Mouse (Mus musculus) neural tube, embryonic 10.5 days (tissue): Measurements from ENCODE around the gene Atxn1.

Source experiments
- DNase-seq: peaks from one replicate; pipeline ENCODE4 v3.0.0-alpha.2; 2017; ENCODE audit warnings: low spot score; ENCODE audit errors: extremely low spot score

Atxn1 gene

DNA sequence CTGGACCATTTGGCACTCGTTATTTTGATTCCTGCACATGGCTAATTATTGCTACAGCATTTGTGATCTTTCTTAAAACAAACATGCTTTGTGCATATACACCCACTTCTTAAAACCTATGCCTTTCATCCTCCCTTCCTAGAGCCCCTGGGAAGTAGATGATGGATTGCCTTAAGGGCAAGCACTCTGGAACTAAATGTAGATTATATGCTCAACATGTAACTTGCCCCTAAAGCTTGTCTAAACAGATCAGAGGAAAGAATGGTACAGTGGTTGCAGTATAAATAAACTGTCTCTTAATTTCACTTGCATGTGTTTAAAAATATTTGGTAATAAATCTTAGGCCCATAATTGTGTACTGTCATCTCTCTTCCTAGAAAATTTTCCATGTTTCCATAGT is 370.9 kb downstream of the Atxn1 start:
- no peak for DNase-seq

DNA sequence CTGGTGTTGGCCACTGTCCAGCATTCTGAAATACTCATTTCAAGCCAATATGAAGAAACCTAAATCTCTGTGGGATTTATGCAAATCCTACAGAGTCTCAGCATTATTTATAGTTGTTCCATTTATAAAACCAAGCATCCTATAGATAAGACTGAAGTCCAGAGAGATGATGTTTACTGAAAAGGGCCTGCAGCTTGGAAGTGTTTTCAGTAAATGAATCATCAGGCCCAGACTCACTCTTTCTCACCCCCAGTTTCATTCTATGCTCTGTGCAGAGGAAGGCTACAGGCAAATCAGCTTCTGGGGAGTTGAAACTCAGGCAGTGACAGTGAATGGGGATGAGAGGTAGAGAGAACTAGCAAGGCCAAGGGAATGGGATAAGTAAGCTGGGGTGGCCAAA is 373.9 kb downstream of the Atxn1 start:
- DNase-seq = no peak

DNA sequence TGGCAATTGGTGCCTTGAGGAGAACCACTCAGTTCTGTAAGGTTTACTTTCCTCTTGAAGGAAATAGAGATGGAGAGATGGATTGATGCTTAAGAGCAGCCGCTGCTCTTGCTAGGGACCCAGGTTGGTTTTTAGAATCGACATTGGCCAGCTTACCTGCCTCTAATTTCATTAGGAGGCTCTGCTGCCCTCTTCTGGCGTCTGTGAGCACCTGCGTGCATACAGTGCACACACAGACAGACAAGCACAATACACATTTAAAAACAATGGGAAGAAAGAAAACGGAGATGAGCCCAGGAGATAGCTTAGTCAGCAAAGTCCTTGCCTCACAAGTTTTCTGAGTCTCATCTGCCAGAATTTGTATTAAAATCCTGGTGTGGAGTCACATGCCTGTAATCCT is 381.7 kb downstream of the Atxn1 start:
- no peak for DNase-seq

DNA sequence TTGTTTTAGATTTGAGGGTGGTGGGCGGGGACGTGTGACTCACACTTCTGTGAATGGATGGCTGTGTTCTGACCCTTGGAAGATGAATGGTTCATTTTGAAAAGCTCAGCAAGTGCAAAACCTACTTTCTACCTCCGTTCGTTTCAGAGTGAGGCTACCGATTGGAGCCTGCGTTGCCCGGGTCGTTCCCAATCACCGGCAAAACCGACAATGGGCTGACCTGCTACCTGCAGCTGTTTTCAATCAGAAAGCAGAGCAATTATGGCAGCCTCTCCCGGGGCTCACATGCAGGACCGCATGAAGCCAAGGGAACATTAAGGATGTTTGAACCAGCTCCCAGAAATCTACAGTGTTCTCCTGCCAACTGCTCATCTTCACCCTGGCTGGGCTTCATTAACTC is 382.5 kb downstream of the Atxn1 start:
- no peak for DNase-seq

DNA sequence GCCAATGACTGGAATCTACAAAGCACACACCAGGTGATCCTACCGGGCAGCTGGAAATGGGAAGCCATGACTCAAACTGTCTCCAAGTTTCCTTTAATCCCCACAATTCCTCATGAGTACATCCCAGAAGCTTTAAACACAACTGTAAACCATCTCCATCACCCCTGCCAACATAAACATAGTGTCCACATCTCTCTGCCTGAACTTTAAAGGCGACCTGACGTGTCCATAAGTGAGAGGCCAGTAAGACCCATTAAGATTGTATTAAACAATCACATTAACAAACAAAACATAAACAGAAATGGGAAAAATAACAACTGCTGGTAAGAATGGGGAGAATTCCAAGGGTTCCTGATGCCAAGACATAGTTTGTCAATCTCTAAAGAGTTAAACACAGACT is 385.1 kb downstream of the Atxn1 start:
- DNase-seq = no peak

DNA sequence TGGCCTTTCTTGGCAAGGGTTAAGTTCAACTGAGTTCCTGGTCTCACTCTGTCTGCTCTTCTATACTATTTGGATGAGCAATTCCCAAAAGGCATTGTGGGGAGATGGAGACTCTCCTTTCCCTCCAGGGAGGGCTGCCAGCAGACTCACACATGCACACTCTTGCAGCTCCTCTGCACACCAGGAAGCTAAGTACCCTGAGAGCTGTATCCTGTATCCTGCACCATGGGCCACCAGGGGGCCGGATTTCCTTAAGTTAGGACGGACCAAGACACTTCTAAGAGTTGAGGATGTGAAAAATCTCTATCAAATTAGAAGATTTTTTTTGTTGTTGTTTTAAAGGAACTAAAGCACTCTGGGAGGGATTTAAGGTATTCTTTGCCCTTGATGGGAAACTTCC is 387.0 kb downstream of the Atxn1 start:
- DNase-seq = peak; percentile 22

DNA sequence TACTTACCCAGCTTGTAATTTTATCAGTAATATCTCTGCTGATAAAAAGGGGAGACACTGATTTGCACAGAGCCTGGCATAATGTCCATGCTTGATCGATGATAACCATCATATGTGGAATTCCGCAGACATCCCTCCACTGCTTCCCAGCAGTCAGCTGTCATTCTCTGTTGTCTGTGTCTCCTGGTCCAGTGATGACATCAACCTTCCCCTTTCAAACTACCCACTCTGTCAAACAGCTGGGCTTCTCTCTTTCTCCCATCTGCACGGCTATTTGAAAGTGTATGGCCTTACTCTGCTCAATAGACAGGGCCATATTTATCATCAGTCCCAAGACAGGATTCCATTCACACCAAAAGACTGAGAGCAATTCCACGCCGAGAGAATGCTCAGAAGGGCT is 387.4 kb downstream of the Atxn1 start:
- DNase-seq = no peak

DNA sequence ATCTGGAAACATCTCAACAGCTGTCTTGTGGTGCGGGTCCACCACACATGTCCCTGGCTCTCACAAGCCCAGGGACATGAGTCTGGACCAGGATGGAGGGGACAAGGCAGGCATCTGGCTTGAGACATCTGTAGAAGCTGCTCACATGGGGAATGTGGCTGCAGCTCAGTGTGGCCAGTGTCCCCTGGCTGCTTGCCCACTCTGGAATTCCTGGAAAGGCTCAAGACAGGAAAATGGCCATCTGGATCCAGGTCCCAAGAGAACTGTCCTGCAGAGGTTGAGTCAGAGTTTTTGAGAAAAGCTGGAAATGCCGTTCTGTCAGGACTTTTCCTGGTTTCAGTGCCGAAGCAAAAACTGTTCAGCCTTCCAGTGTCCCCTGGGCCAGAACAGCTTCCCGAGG is 388.6 kb downstream of the Atxn1 start:
- DNase-seq = no peak

DNA sequence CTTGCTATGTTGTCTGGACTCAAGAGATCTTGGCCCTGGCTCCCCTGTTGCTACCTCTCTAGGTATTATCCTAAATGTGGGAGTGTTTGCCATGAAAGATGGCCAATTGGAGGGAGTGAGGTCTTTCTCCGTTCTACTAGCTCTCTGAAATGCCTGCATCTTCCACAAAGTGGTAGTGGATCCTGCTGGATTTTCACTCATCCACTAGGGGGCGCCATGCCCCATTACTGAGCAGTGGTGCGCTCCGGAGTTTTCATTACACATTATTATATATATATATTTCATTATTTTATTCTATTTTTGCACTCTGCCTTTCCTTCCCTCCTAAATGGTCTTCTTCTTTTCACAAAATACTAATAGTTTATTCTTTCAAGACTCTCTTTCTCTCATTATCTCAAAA is 392.0 kb downstream of the Atxn1 start:
- peak; percentile 62 for DNase-seq

DNA sequence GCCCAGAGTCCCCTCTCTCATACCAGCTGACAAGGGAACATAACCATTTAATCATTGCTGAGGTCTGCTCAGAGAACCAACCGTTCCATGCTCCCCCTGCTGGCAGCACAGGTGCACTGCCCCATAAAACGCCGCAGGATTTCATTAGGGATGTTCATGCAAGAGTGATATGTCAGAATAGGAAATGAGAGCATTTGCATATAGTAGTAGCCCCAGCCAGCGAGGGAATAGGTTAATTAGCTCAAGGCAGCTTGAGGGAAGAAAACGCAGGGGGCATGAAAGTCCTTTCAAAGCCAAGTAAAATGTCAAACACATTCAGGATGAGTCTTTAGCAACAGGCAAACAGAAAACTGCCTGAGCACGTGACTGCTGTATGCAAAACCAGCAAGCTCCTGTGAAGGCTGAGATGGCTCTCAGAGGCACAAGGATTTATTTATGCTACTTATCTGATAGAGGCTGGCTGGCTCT is 393.0 kb downstream of the Atxn1 start:
- DNase-seq = peak; percentile 84

DNA sequence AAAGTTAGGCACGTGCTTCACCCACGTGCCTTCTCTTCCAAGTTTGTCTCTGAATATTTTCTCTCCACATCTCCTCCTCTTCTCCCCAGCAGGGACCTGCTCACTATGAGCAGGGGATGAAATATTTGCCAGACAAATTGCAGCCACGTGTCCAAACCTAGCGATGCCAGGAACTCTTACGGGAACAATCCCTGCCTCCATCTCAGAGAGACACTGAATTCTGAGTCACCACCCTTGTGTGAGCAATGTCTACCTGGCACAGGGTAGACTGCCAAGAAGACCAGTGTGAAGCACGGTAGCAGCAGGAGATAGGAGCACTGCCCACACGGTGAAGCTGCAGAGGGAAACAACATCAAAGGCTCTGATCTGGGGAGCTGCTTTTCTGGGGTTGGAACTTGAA is 394.9 kb downstream of the Atxn1 start:
- DNase-seq = no peak

DNA sequence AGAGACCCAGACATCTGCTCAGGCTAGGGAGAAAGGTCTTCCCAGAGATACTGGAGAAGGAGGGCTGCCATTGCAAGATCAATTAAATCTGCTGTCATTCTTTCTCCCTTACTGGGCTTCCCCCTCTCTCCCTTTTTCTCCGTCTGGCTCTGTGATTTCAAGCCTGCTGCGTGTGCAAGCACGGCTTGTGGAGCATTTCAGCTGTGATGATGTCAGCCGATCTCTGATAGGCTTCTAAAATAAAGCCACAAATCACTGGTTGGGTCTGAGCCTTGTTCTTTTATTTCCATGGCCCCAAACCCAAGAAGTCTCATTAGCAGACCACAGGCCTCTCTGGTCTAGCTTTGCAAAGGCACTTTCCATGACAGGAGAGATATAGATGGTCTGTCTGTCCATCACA is 399.9 kb downstream of the Atxn1 start:
- DNase-seq = no peak

DNA sequence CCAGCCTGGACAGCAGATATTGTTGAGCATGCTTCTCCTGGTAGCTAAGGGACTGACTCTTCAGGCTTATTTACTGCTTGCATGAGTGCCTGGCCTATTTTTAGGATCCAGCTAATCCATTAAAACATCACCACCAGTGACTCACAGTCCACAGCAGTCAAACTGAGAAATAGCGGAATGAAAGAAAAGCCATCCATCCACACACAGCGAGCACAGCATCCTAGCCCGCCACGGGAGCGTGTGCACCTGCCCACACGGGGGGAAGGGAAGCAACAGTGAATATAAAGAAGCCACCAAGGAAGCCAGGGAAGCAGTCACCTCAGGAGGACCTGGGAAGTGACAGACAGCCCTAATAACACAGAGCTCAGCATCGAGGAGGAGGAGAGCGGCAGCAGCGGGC is 402.8 kb downstream of the Atxn1 start:
- no peak for DNase-seq

DNA sequence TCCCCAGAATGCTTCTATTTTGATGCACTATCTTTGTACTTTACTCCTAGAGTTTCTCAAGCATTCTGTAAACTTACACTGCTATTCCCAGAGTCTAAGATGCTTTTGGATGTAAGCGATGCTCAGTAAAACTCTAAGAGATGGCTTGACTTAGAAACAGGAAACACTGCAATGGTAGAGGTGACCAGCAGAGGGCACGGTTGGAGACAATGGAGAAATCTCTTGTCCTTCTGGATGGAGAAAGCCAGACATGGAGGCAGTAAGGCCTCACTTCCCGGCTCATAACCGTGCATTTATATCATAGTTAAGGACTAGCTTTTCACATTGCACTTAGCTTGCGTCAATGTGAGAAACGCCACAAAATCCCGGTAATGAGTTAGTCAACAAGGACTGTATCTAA is 404.3 kb downstream of the Atxn1 start:
- peak; percentile 37 for DNase-seq

DNA sequence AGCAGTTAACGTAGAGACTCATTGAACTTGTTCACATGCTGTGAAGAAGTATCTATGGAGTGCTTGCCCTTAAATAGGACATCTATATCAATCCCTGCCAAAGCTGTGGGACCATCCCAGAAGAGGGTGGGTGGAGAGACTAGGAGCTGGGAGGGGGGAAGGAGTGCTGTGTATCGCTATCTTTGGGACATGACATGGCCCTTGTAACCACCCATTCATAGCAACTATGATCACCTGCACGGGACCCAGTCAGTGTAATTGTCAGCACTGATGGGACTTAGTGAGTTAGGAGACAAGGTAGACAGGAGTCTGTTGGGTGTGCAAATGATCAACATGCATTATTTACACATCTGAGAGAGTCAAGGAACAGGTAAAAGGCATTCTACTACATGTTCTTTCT is 405.6 kb downstream of the Atxn1 start:
- DNase-seq = no peak

DNA sequence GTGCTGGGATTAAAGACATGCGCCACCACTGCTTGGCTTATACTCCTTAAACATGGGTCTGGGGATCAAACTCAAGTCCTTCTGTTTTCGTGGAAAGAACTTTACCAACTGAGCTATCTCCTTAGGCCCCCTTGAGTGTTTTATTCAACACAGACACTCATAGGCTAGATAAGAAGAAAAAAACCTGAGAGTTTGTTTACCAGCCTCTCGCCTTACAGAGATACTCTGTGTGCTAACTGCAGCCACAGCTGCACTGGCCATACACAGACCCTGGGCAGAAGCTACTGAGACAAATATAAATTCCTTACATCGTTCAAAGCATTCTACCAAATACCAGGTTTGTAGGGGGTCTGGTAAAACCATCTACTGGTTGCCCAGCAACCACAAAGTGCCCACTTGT is 406.4 kb downstream of the Atxn1 start:
- no peak for DNase-seq

DNA sequence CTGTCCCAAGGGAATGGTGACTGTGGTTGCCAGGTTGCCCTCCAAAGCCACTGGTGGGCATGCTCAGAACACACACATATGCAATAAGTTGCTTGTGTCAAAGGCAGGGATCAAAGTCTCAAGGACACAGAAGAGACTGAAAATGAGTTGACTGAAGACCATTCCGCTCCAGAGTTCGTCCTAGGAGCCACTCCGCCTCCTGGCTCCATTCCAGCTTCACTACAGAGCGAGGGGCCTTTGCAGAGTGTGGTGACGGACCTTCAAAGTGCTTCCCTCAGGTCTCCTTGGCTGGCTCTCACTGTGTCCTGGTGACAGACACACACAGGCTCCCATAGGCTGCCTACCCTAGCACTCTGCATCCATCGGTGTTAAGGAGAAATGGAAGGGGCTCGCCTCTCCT is 411.1 kb downstream of the Atxn1 start:
- DNase-seq = no peak

DNA sequence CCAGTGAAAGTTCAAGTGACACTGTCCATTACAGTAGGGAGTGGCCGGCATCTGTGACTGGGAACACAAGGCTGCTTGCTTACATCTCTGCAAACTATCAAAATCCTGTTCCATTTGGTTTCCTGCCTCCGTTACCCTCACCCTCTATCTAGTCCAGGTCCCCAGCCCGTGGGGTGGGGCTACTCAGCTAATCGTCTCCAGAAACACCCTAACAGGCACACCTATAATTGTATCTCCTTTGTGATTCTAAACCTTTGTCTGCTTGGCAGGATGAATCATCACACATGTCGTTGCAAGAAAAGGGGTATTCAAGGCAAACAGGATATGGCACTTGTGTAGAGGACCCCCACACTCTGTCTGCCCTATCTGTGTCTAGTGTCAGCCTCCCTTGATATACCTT is 417.3 kb downstream of the Atxn1 start:
- DNase-seq = no peak

DNA sequence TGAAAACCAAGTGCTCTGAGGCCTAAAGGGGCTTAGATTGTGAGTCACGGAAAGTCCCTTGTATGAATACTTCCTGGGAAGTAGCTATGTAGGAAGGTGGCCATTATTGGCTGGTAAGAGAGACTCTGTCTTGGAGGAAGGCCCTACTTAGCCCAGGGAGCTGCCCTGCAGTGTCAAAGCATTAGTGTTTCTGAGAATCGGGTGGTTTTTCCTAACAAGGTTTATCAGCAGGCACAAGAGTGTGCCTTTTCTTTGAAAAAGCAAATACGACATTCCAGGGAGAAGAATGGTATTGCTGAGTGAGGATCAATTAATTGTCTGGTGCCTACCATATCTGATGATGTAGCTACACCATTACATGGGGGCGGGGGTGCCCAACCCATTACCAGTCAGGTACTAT is 417.9 kb downstream of the Atxn1 start:
- no peak for DNase-seq

DNA sequence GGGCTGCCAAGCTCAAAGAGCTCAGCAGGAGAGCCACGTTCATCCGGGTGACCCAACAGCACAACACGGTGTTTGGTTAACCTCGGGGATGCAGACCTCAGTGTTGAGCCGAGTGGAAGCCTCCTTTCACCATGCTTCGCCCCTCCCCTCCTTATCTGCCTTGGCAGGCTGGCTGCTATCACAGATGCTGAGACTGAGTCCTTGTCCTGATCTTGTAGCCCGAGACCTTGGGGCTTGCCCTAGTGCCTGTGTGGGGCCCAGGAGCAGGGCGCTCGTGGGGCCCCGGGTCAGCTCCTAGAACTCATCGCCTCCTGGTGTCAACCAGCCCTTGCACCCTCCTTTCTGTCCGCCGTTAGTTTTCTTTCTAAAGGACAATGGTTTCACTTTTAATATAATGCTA is 418.8 kb downstream of the Atxn1 start:
- DNase-seq = no peak

DNA sequence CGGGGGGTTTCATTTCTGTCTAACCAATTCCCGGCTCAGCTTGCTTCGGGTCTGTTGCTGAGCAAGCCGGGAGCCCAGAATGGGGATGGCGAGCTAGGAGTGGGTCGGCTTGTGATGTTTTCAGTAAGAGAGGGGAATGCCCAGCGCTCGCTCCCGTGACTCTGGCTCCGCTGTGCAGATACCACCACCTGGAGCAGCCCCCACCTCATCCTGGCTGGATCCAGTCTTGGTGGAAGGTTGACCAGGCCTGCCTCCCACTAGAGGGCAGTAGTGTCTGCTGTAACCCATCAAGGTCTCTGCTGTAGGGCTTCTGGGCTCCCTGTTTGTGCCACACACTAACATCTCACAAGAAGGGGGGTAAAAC is 425.6 kb downstream of the Atxn1 start:
- peak; percentile 80 for DNase-seq

DNA sequence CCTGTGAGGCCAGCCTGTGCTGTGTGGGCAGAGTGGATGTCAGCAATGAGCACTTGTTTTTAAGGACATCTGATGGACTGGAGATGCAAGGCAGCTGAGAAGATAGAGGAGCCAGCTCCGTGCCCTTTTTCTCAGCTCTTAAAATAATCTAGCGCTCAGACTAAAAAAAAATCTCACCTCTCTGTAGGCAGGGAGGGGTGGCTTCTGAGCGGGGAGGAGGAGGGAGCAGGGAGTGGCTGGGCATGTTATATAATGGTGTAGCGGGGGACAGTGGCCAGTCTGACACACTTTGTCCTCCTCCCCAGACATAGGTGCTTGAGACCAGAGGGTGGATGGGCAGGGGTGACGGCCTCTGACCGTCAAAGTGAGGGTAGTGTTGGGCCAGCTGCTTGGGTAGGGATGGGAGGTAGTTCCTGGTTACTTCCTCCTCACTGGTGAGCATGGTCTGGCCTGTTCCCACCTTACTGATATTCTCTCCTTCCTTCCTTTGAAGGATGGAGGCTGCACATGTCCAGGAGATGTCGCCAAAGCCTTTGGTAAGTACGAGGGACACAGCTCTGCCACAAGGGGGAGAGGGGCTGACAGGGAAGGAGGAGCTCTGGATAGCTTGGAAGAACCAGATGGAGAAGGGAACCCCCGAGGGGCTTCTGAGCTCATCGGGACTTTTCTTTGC is 426.1 kb downstream of the Atxn1 start:
- DNase-seq = no peak

DNA sequence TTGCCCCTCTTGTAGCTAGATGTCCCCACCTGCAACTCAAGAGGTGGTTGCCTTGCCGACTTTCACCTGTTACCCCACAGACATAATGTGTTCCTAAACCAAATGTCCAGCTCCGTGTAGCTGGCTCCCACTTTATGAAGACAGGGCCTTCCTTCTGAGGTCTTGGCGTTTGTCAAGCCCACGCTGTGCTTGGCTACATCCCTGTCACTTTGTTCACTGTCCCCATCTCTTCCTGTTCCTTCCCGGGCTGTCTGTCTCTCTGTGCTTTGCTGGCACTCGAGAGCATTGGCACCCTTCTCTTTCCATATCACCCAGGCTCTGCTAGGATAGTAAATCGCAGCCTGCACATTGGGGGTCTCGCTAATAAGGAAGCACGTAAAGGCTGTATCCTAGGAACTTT is 426.7 kb downstream of the Atxn1 start:
- no peak for DNase-seq

DNA sequence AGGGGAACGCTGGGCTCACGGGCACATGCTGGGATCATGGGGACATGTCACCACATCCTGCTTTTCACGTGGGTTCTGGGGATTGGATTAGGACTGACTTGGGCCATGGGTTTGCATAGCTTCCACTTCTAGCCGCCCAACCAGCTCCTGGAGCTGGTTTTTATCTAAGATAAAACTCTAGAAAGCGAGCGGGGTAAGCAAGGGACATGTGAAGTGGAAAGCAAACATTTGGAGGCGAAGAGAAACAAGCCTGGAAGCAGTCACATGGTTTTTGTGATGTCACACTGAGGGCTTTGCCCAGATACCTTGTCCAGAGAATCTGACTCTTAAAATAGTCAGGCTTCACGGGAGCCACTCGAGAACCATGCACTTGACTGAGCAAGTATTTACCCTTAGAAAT is 427.7 kb downstream of the Atxn1 start:
- no peak for DNase-seq
